In the genomic region with DNA sequence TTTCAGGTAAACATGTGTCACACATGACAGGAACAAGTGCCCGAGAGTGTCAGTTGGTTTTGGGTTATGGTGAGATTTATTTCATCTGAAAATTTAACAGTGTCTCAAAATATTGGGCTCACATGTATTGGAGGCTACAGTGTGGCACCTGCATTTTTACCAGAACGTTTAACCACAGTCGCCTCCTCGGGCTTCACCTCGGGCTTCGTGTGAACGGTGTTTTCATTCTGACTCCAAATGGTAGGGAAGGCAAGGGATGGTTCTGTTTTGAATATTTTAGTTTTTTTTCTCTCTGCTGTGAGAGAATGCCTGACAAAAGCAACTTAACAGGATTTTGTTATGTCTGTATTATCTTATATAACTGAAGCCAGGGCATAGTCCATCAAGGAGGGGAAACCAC, we compare ENCODE assay signal across 25 mouse cellular contexts. TPM values are rescaled to one million over a fixed set of nuclear protein-coding genes. Genes with fewer than 3 reads are reported as not detected.
"Had no signal": no experiment of that assay in that cellular context is flagged by ENCODE, and none has a peak within 500 bp of the region (broad histone marks: within the 10 kb centered on the region; RNA-seq: fewer than 3 reads in every experiment).

No protein-coding gene starts in this region.

- H3K36me3 ChIP-seq: embryonic facial prominence, embryonic 10.5 days; embryonic facial prominence, embryonic 12.5 days; embryonic facial prominence, embryonic 13.5 days; embryonic facial prominence, embryonic 15.5 days; forebrain, embryonic 10.5 days; forebrain, embryonic 12.5 days; forebrain, embryonic 15.5 days; heart, embryonic 10.5 days had no signal

- H3K9ac ChIP-seq: embryonic facial prominence, embryonic 12.5 days; embryonic facial prominence, embryonic 13.5 days; embryonic facial prominence, embryonic 15.5 days; forebrain, embryonic 12.5 days; forebrain, embryonic 13.5 days; forebrain, embryonic 15.5 days; forebrain, postnatal 0 days had no signal

- H3K9me3 ChIP-seq: embryonic facial prominence, embryonic 10.5 days; embryonic facial prominence, embryonic 12.5 days; embryonic facial prominence, embryonic 13.5 days; embryonic facial prominence, embryonic 15.5 days; forebrain, embryonic 10.5 days; forebrain, embryonic 12.5 days; forebrain, embryonic 13.5 days; forebrain, embryonic 15.5 days; heart, embryonic 10.5 days had no signal

- H3K4me2 ChIP-seq: embryonic facial prominence, embryonic 12.5 days; embryonic facial prominence, embryonic 13.5 days; embryonic facial prominence, embryonic 15.5 days; forebrain, embryonic 12.5 days; forebrain, embryonic 13.5 days; forebrain, embryonic 15.5 days had no signal

- H3K27ac ChIP-seq: embryonic facial prominence, embryonic 10.5 days; embryonic facial prominence, embryonic 12.5 days; embryonic facial prominence, embryonic 13.5 days; embryonic facial prominence, embryonic 15.5 days; forebrain, embryonic 10.5 days; forebrain, embryonic 12.5 days; forebrain, embryonic 13.5 days; forebrain, embryonic 15.5 days; gastrocnemius, adult 2 months; heart, adult 2 months; heart, embryonic 10.5 days had no signal

- H3K4me1 ChIP-seq: embryonic facial prominence, embryonic 10.5 days; embryonic facial prominence, embryonic 12.5 days; embryonic facial prominence, embryonic 13.5 days; embryonic facial prominence, embryonic 15.5 days; forebrain, embryonic 10.5 days; forebrain, embryonic 13.5 days; forebrain, embryonic 15.5 days; heart, embryonic 10.5 days had no signal

- DNase-seq: cerebellum, adult 9-10 months; cerebellum, postnatal 10 days; cerebellum, postnatal 14 days; cerebellum, postnatal 25 days; cerebellum, postnatal 36 days; embryo, embryonic 11 days; forebrain, postnatal 0 days; gastrocnemius, adult 2 months; gastrocnemius, postnatal 10 days; gastrocnemius, postnatal 14 days; gastrocnemius, postnatal 25 days; gastrocnemius, postnatal 36 days; heart, adult 11 months; heart, adult 18-20 months; heart, adult 2 months had no signal

- H3K27me3 ChIP-seq: embryonic facial prominence, embryonic 12.5 days; embryonic facial prominence, embryonic 13.5 days; embryonic facial prominence, embryonic 15.5 days; forebrain, embryonic 12.5 days; forebrain, embryonic 13.5 days; forebrain, embryonic 15.5 days had no signal

- H3K4me3 ChIP-seq: embryonic facial prominence, embryonic 10.5 days; embryonic facial prominence, embryonic 12.5 days; embryonic facial prominence, embryonic 13.5 days; embryonic facial prominence, embryonic 15.5 days; erythroblast, embryonic 14.5 days; forebrain, embryonic 10.5 days; forebrain, embryonic 12.5 days; forebrain, embryonic 13.5 days; forebrain, embryonic 15.5 days; gastrocnemius, adult 2 months; heart, adult 2 months; heart, embryonic 10.5 days had no signal

RNA-seq across cellular contexts. Expression of a gene that starts 47.7 kb away (rescaled TPM):
- polyA plus RNA-seq: erythroblast, embryonic 14.5 days had no signal
